Mouse (Mus musculus): ENCODE measurements at regions not wholly inside any gene's neighbourhood (a gene's known extent, or its start where the extent isn't known, plus 50 kb on each side); places are given as distances from the start of the nearest gene placed in this dataset.
"Not testable (repeated sequence)": the region's sequence is repeated elsewhere in the genome, so short reads cannot be mapped to it uniquely, and the experiment has no call there.

DNA sequence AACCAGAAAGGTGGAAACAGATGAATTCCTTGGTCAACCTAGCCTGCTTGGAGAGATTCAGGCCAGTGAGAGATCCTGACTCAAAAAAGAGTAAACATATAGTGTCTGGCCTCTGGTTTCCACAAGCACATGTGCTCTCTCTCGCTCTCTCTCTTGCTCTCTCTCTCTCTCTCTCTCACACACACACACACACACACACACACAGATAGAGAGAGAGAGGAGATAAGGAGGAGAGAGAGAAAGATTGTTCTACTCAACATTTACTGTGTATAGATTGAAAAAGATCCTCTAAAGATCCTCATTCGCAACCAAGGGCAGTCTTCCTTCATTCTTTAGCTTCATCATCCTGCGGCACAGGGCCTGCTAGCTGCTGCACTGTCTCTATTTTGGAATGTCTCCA, 54.9 kb upstream of the Cdyl start:
- DNase-seq: no peak

DNA sequence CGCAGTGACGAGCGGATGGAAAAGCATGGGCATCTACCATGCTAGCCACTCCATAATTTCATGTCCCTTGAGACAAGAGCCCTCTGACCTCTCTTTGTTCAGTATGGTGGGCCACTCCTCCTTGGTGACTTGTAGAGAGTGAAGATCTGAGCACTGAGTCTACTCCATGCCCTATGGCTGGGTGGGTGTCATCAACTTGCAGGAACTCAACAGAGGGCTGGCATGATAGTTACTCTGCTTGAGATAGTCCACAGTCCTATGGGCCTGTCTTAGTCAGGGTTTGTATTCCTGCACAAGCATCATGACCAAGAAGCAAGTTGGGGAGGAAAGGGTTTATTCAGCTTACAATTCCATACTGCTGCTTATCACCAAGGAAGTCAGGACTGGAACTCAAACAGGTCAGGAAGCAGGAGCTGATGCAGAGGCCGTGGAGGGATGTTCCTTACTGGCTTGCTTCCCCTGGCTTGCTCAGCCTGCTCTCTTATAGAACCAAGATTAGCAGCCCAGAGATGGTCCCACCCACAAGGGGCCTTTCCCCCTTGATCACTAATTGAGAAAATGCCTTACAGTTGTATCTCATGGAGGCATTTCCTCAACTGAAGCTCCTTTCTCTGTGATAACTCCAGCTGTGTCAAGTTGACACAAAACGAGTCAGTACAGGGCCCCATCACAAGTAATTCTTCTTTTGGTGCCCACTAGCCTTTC, 52.6 kb upstream of the Cdyl start:
- DNase-seq: not testable (repeated sequence)

DNA sequence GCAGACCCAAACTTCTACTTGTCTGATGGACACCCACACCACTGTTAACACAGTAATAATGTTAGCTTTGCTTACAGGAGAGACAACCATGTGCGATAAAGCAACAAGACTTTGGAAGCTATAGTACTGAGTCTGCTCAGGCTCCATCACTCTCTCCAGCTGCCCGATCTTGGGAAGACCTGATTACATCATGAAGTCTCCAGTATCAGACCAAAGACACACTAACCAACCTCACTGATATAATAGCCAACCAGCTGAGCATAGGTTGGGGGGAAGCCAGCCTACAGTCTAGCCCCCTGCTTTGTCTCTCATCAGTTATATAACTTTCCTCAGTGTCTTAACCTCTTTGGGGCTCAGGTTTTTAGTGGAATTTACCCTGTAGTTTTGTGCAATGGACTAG, 51.9 kb upstream of the Cdyl start:
- no peak for DNase-seq
